Mouse (Mus musculus) telencephalon, adult 2 months (tissue): Measurements from ENCODE around the gene Smyd2.

Experiments
- DNase-seq: peaks from one replicate; pipeline ENCODE4 v3.0.0-alpha.2; 2011; ENCODE audit warnings: low read depth, low spot score

Gene Smyd2

DNA sequence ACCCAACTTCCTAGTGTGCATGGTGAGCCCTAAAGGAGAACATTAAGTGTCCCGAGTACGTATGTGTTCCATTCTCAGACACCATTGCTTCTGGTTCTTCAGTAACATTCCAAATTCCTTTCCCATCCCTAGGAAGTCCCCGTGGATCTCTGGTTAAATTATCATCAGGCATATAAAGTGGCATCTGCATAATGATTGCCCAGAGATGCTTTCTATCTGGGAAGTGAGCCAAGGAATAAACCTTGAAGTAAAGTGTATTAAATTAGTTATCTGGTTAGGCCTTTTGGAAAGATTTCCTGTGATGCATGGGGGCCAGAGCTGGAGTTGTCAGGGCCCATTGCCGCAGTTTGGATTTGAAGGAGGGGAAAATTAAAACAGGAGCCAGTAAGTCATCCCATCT is 50.1 kb downstream of the Smyd2 start:
- no peak for DNase-seq

DNA sequence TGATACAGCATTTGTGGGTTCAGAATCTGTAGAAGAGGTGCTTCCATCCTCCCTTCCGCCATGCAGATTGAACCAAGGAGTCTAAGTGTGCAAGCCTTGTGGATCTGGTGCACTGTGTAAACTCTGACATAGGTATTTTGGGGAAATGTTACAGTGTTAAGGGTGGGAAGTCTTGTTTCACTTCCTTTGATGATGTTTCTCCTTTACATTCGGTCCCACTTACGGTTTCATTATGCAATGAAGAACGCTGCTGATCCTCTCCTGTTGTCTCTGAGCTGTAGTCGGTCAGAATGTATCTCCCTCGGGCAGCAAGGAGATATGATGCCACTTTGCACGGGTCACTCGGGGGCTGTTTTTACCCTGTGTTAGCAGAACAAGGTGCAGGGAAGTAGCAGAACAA is 50.5 kb downstream of the Smyd2 start:
- DNase-seq, result no peak

DNA sequence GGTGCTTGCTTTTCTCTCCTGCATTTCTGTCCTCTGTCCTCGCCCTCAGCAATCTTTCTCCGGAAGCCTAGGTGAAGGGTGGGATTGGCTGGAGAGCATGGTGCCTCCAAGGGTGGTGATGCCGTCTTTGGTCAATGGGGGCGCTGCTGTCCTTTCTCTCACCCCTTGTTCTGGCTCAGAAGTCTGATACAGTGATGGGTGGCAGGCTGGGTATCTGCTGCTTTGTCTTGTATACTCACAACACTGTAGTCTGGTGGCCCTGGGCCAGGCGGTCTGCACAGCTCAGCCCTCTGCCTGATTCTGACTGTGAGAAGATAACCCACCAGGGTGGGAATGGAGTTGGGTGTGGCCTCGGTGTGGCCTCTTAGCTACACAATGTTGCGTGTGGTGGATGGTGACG is 51.6 kb downstream of the Smyd2 start:
- no peak for DNase-seq

DNA sequence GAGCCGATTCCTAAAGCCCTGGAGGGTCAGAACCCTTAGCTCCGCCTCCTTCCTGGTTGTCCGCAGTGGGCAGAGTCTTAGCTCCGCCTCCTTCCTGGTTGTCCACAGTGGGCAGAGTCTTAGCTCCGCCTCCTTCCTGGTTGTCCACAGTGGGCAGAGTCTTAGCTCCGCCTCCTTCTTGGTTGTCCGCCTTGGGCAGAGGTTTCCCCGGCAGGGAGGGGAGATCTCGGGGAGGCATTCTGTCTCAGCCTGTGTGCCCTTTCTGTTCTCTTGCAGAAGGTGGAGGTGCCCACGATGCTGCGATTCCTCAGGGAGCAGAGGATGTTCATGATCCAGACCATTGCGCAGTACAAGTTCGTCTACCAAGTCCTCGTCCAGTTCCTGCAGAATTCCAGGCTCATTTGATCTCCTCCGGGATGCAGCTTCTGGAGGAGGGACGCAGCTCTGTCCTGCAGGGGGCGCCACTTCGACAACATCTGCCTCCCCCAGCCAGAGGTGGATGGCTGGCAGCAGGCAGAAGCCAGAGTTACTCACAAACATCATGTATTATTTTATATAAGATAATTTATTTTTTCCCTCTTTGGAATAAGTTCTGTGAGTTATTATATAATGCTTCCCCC is 52.4 kb downstream of the Smyd2 start:
- DNase-seq, result no peak

DNA sequence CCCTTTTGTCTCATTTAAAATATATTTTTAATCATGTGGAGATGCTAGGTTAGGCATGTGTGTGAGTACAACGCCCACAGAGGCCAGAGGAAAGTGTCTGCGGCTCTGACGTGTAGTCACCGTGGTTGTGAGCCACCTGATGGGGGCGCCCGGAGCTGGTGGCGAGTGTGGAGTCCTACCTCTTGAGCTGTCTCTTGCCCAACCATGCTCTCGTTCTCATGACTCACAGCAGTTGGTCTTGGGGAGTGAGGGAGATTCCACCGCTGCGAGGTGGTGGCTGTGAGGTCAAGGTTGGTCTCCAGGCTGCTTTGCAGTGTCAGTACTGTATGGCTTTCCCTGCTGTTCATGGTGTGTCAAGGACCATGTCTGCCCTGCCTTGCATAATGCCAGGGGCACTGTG is 54.1 kb downstream of the Smyd2 start:
- DNase-seq, result no peak

DNA sequence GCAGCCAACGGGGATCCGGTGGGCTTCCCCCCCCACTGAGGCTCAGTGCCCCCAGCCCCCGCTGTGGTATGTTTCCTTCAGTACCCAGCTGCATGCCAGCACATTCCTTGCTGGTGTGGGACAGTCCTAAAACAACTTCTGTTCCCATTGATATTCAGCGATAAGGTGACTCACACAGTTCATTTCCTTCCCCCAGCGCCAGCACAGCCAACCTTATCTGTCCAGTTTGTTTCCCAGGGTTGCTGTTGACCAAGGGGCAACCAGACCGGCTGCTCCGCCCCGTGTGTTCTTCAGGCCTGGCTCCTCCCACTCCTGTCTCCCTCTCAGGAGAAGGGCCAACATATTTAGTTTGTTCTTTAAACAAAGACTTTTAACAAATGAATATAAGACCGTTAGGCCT is 54.7 kb downstream of the Smyd2 start:
- no peak for DNase-seq

DNA sequence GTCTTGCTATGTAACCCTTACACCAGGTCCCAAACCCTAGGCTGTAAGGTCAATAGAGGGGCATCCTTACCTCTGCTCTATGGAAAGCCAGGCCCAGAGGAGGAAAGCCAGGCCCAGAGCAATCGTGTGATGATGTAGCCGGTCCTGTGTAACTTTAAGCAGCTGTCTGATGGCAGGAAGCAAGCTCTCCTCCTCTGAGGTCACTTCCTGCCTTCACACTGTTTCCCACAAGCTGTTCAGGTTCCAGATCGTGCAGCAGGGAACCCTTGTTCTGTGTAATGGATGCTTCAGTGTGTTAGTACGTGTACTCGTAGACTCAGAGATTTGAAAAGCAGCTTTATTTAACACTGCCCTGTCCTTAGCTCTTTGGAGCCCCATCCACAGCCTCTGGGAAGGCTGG is 55.1 kb downstream of the Smyd2 start:
- DNase-seq, result no peak

DNA sequence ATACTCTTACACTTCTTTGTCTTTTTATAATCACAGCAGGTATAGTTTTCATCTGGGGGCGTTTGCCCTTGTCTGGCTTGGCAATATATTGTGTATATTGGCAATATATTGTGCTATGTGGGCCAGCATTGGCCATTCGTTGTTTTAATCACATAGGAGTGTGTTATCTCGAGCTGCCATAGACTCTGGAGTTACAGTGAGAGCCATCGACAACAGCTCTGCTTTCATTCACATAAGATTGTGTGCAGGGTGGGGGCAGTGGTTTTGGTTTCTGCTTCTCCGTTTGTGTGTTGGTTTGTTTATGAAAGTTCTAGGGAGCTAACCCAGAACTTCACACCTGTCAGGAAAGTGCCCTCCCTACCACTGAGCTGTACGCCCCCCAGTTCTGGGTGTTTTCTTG is 55.5 kb downstream of the Smyd2 start:
- no peak for DNase-seq

DNA sequence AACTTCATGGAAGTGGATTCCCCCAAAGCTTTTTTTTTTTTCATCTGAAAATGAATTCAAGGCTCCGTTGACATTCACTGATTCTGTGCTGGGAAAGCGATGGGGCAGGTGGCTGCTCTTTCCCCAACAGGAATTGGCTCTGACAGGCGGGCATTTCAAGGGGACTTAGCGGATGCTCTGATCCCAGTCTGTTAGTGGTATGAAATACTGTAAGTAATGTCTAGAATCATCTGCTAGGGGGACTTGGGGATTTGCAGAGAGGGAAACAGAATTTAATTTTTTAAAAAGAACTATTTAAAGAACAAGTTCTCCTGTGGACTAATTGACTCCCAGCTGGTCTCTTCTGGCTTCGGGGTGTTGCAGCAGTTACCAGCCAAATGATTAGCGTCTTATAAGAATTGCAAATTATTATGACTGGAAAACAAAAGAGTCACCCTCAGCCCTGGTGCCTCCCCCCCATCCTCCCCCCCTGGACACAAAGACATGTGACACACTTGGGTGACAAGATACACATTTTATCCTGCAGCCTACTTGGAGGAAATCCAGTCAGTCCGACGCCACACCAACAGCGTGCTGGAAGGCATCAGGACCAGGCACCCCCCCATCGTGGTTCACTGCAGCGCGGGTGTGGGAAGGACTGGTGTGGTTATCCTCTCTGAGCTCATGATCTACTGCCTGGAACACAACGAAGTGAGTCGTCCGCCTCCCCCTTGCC is 57.2 kb downstream of the Smyd2 start:
- DNase-seq, result no peak

DNA sequence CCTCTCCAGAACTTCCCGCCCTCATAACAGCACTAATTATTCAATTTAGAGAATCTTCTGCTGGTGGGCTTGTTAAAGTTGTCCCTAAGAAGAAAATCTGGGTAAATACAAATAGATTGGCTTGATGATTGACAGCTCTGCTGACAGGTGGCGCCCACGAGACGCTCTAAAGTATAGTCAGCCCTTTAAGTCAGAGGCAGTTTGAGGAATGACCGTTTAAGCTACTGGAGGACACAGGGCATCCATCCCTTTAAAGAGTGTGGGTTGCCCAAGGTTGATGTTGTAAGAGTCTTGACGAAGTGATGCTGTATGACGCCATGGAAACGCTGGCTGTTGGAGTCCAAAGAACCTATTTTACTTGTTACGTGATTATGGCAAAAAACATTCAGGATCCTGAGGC is 57.9 kb downstream of the Smyd2 start:
- no peak for DNase-seq

DNA sequence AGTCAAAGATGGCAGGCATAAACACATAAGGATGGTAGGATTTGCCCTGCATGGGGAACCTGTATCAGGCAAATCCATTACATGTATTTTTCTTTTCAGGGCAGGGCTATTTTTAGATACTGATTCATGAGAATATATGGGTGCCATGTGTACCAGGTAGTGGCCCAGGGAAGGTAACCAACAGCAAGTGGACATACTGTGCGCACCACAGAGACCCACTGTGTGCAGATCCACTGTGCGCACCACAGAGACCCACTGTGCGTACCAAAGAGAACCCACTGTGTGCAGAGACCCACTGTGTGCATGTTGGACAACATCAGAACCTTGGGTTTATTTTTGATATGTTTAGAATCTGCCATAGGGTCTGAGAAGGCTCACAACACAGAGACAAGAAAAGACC is 58.4 kb downstream of the Smyd2 start:
- no peak for DNase-seq

DNA sequence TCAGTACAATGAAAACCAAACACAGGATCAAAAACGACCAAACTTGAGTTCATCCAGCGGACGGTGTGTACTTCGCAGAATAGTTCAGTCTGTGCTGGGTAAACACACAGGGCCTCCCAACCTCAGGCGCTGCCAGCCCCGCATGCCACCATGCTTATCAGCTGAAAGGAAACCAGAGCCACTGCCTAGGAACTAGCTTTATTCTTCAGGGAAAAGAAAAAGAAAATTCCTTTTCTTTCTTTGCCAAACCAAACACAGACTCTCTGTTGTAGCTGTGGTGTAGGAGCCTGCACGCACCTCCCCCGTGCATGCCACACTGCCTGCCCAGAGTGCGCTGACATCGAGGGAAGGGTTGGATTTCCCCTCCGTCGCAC is 61.2 kb downstream of the Smyd2 start:
- no peak for DNase-seq

DNA sequence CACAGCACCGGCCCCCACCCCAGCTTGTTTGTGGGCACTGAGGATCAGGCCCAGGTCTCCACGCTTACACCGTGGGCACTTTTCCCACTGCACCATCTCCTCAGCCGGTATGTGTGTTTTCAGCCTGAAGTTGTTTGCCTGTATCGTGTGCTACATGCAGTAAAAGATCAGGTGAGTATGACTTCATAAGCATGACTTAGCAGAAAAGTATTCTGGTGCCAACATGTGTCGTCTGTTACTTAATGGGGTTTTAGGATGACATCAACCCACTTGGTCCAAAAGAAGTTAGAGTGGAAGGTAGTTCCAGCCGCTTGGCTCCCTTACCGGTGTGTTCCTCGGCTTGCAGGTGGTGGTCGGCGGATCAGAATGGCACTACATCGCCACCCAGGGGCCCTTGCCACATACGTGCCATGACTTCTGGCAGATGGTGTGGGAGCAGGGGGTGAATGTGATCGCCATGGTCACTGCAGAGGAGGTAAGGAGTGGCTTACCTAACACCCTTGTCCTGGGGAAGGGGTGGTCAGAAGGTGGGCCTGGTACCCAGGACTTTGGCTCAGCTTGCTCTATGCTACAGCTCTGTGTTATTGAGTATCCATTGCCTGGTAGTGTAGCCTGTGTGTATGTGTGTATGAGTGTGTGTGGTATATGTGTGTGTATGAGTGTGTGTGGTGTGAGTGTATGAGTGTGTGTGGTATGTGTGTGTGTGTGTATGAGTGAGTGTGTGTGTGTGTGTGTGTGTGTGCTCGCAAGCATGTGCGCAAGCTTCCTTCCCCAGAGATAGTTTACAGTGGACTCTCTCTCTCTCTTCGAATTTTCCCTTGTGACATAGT is 61.8 kb downstream of the Smyd2 start:
- no peak for DNase-seq

DNA sequence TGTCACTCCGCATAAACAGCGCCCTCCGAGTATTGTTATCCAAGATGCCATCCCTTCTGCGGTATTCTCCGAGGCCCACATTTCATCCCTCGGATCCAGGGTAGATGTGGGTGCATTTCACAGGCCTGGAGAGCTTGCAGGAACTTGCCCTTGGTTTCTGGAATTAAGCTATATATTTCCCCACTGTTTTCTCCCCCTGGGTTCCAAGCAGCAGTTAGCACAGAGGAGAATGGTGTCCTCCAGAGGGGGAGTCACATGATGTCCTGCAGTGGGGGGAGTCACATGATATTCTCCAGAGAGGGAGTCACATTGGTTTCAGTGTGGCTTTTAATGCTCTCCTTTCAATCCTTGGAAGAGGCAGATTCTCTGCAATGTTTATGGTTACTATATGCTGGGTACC is 63.8 kb downstream of the Smyd2 start:
- DNase-seq, result no peak

DNA sequence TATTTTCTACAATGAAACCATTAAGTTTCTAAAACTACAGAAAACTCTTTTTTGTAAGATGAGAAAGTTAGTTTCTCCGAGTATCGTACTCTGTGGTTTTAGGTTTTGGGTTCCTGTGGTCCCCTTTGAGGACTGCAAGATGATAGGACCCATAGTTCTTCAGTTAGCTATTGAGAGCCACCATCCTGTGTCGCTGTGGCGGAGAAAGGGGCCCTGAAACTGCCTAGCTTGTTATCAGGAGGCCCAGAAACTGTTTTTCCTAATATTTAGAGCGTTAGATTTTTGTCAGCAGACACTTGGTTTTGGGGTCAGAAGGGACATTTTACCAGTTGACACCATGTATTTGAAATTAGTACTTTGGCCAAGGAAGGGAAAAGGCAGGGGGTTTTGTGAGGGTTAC is 66.4 kb downstream of the Smyd2 start:
- DNase-seq, result no peak

DNA sequence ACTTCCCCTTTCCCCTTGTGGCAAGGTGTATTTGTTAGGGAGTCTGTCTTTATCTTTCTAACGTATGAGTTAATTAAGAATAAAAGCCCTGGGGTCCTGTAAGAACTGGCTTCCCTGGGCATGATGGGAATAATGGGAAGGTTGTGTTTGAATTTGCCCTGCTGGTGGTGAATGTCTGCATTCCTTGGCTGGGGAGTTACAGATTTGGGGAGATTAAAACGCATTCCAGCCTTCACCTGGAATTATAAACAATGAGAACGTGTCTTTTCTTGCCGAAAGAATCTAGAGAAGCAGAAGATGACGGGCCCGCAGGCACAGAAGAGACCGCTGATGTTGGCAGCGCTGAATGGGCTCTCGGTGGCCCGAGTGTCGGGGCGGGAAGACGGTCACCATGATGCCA is 67.5 kb downstream of the Smyd2 start:
- no peak for DNase-seq

DNA sequence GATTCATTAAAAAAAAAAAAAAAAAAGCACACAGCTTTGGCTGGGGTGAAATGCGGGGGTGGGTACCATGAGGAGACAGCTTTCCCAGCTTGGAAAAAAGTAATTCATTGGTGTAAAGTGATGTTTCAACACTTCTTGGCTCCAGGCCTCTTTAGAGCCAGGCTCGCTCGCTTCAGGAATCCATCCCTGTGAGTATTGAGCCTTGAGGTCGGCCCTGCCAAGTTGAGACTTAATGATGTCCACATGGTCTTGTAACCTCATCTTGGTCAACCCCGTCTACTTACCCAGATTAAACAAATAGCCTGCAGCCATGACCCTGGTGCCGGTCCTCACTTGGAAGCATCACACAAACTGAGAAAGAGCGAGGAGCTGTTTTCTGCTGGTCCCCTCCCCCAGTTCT is 69.7 kb downstream of the Smyd2 start:
- DNase-seq, result no peak

DNA sequence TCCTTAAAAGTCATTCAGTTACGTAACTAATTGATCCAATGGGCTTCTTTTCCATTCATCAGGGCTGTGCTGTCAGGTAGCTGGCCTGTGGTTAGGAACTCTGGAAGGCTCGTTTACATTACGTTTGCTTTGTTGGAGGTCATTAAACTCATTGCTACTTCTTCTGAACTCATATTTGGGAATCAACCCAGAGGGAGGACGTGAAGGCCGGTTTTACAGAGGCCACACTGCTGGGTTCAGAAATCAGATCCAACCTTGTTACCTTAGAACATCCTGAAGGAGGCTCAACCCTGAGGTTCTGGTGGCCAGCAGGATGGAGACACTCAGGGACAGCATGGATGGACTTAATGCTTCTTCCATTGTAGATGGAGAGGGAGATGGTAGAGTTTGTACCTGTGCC is 70.1 kb downstream of the Smyd2 start:
- DNase-seq, result no peak

DNA sequence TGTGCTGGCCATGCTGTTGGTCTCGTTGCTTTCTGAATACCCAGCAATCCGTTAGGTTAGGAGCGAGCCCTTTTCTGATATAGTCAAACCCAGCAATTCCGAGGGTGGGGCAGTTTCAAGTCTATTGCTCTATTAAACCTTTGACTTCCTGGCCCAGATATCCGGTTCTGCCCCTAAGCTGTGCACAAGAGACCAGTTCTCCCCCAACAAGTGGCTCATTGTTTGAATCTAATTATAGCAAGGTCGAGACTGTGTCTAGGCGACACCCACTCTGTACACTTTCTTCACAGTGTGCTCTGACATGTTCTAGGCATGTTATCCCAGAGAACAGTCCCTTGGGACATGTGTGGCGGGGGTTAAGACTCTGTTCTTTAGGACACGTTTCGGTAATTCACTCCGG is 72.6 kb downstream of the Smyd2 start:
- no peak for DNase-seq

DNA sequence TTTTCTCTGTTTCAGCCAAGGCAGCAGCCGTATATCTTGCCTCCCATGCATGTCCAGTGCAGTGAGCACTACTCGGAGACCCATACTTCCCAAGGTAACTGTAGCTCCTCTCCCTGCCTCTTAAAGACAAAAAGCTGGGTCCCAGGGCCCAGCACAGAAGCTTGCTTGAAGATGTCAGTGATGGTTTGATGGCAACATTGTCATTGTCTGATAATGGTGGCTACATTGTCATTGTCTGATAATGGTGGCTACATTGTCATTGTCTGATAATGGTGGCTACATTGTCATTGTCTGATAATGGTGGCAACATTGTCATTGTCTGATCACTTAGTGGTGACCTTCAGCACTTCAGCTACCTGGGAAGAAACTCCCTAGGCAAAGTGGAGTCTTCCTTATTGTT is 75.8 kb downstream of the Smyd2 start:
- DNase-seq, result no peak

DNA sequence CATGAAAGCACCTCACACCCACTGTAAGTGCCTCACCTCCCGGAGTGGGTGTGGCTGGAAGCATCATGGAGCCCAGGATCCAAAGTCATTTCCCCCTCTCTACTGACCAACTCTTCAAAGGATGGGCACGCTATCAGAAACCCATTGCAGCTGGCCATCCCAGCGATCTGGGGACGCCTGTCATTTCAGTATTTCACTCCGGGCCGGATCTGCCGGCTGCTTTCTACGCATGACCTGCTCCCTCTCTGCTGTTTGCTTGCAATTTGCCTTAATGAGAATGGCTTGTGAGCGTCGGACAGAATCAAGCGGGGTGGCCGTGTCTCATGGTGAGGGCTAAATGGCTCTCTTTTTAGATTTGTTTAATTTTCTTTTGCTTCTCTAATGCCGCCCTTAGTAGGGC is 88.0 kb downstream of the Smyd2 start:
- no peak for DNase-seq

DNA sequence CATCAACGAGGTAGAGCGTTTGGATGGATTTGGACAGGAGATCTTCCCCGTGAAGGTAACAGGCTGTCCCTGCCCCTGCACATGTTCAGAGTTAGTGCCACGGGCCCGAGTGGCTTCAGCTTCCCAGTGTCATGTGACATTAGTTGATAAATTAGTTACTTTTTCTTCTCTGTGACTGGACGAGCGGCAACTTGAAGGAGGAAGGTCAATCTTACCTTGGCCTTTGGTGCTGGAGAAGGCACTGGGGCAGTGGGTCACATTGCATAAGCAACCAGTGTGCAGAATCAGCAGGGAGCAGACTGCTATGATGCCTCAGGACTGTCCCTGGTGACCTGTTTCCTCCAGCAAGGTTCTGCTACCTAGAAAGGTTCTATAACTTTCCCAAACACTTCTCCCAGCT is 88.8 kb downstream of the Smyd2 start:
- DNase-seq, result no peak

DNA sequence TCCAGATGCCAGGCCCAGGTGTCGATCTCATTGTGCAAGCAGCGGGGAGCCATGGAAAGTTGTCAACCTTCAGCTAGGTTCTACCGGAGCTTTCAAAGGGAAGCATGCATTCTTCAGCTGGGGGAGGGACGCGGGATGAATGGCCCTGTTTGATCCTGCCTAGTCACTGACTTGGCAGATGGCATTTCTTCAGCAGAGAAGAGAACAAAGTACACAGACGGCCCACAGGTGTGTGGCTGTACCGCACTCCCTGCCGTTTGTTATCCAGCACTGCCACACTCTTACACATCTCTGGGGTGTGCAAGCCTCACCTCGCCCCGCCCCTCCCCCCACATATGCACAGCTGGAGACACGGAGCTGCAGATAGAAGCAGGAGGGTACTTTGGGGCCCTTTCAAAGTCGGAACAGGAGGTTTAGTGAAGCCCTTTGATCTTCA is 91.3 kb downstream of the Smyd2 start:
- DNase-seq, result no peak
